Mouse (Mus musculus): ENCODE measurements around the gene Cep295nl. TPM values are rescaled to one million over a fixed set of nuclear protein-coding genes. Genes with fewer than 3 reads are reported as not detected.

Gene Cep295nl
- polyA plus RNA-seq, 1 experiment from 2014 or later, result 0.39 TPM

DNA sequence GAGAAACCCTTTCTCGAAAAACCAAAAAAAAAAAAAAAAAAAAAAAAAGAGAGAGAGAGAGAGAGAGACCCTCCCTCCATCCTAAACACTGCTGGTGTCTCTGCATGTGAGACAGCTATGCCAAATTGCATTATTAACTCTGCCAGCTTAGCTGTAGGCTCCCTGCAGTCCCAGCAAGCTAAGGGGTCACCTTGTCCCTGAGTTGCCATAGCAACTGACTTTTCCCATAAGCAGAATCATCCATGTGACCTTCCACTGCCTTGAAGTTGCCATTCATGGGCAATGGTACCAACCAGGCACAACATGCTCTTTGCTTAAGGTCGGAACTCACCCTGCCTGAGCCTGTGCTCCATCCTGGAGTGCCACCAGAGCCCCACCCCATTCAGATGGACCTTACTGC lies 47.3 kb downstream of the Cep295nl start:
- H3K9ac ChIP-seq (ENCODE audit: low read length), result no peak overlapping the region
- peaks cover 4% of the 10 kb centered on the region; the same call in 1 of the 2 replicates for H3K4me1 ChIP-seq (replicated peaks; ENCODE audit: control insufficient read depth, insufficient read depth, low read length)
- no peaks in the 10 kb centered on the region for H3K27me3 ChIP-seq (ENCODE audit: control insufficient read depth, insufficient read depth, low read depth, low read length)
- ATAC-seq (ENCODE audit: low read depth), result no peak
- H3K4me2 ChIP-seq (ENCODE audit: low read depth, low read length), result no peak overlapping the region
- no peak overlapping the region for H3K27ac ChIP-seq (ENCODE audit: low read length)
- H3K4me3 ChIP-seq (ENCODE audit: low read length), result no peak overlapping the region
- H3K9me3 ChIP-seq (ENCODE audit: control insufficient read depth, low read length), result no peaks in the 10 kb centered on the region
- WGBS, result 85% methylated on average over 2 of the region's 2 CpGs
- no peaks in the 10 kb centered on the region for H3K36me3 ChIP-seq (ENCODE audit: control insufficient read depth, insufficient read depth, low read length)

DNA sequence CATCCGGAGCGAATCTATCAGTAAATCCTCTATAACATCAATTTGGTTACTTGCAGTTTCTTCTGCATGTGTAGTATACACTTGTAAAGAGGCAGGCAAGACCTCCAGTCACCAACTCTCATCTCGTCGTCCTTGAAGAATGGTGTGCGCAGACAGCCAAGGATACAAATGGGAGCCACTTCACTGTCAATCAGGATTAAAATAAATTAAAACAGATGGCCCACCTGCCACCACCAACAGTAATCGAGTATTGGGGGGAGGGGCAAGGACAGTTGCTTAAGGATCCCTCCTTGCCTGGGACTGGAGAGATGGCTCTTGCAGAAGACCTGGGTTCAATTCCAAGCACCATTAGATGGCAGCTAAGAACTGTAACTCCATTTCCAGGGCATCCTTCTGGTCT lies 49.6 kb downstream of the Cep295nl start:
- Histone ChIP-seq H3K36me3 (ENCODE audit: control insufficient read depth, insufficient read depth, low read length) (no peaks in the 10 kb centered on the region), H3K27me3 (ENCODE audit: control insufficient read depth, insufficient read depth, low read depth, low read length) (no peaks in the 10 kb centered on the region)
- ATAC-seq (ENCODE audit: low read depth), result no peak

DNA sequence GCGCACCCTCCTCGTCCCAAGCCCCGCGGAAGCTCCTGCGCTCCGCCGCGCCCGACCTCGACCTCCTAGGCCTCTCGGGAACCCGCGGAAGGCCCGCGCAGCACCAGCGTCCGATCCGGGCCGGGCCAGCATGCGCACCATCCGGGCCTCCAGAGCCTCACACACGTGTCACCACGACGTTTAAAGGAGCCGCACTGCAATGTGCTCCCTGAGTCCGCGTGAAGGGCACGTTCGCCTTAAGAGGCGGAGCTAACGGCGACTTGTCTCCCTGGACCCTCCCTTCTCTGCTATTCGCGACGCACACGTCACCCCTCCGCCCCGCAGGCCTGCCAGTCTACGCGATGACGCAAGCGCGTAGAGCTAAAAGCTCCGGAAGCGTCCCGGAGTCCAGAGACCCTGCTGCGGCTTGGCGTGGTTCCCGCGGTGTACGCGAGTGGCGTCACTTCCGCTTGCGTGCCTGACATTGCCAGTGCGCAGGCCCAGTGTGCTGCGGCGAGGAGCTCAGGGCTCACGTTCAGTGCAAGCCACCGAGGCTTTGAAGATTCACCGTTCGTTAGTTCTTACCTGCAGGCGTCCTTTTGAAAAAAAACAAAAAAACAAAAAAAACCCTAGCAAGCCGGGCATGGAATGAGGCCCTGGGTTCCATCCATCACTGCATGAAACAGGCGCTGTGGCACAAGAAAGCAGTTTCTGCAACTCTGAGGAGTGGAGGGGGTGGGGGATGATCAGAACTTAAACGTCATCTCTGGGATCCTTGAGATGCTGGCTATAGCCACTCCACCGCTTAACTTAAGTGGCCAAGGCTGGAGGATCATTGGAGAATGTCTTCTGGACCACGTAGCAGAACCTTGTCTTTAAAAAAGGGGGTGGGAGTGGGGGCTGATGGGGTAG lies 52.1 kb downstream of the Cep295nl start, which contains the start of gene Usp36:
Gene Usp36, minus strand, starts transcription at position 246 of the 891 bp plus-strand sequence.
- H3K4me1 ChIP-seq (replicated peaks; ENCODE audit: control insufficient read depth, insufficient read depth, low read length), result peaks cover 14% of the 10 kb centered on the region
- H3K36me3 ChIP-seq (ENCODE audit: control insufficient read depth, insufficient read depth, low read length), result peaks cover 10% of the 10 kb centered on the region
- H3K27ac ChIP-seq (ENCODE audit: low read length), result peak within 1 kb of the TSS; percentile 86
- peak within 1 kb of the TSS; percentile 91 for H3K9ac ChIP-seq (ENCODE audit: low read length)
- H3K4me2 ChIP-seq (ENCODE audit: low read depth, low read length), result peak within 1 kb of the TSS; percentile 95
- peak; percentile 97 for ATAC-seq (ENCODE audit: low read depth)
- no peaks in the 10 kb centered on the region for H3K9me3 ChIP-seq (ENCODE audit: control insufficient read depth, low read length)
- H3K27me3 ChIP-seq (ENCODE audit: control insufficient read depth, insufficient read depth, low read depth, low read length), result no peaks in the 10 kb centered on the region
- under 1% methylated on average over 68 of the region's 68 CpGs for WGBS
- H3K4me3 ChIP-seq (ENCODE audit: low read length), result peak within 1 kb of the TSS; percentile 97

More for the DNA sequence above, 49.6 kb downstream of the Cep295nl start:
- 65% methylated on average over 6 of the region's 6 CpGs for WGBS
- peaks cover 14% of the 10 kb centered on the region for H3K4me1 ChIP-seq (replicated peaks; ENCODE audit: control insufficient read depth, insufficient read depth, low read length)
- H3K27ac ChIP-seq (ENCODE audit: low read length), result no peak overlapping the region
- no peaks in the 10 kb centered on the region for H3K9me3 ChIP-seq (ENCODE audit: control insufficient read depth, low read length)
- H3K9ac ChIP-seq (ENCODE audit: low read length), result no peak overlapping the region
- H3K4me2 ChIP-seq (ENCODE audit: low read depth, low read length), result no peak overlapping the region
- H3K4me3 ChIP-seq (ENCODE audit: low read length), result no peak overlapping the region

DNA sequence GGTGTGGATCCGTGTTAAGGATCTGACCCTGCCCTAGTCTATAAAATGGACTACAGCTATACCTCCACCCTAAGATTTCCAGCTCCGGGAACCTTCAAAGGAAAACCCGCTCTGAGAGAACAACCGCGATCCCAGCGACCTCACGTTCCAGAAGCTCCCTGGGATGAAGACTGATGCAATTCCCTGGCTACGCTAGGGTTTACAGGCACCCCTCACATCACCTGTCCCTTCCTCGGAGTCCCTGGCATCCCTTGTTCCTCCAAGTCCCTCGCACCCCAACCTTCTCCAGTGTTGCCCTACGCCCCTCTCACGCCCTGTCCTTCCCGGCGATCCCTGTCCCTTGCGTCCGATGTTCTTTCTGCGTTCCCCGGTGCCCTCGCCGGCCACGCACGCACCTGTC lies 52.7 kb downstream of the Cep295nl start:
- no peak; the same call in 1 of the 2 replicates for ATAC-seq (ENCODE audit: low read depth)
- Histone ChIP-seq H3K4me1 (replicated peaks; ENCODE audit: control insufficient read depth, insufficient read depth, low read length) (peaks cover 14% of the 10 kb centered on the region), H3K27ac (ENCODE audit: low read length) (peak overlapping the region; percentile 80), H3K9ac (ENCODE audit: low read length) (peak overlapping the region; percentile 91), H3K9me3 (ENCODE audit: control insufficient read depth, low read length) (no peaks in the 10 kb centered on the region), H3K4me2 (ENCODE audit: low read depth, low read length) (peak overlapping the region; percentile 95), H3K4me3 (ENCODE audit: low read length) (peak overlapping the region; percentile 97), H3K36me3 (ENCODE audit: control insufficient read depth, insufficient read depth, low read length) (peaks cover 17% of the 10 kb centered on the region), H3K27me3 (ENCODE audit: control insufficient read depth, insufficient read depth, low read depth, low read length) (no peaks in the 10 kb centered on the region)
- WGBS, result 0% methylated on average over 22 of the region's 22 CpGs

DNA sequence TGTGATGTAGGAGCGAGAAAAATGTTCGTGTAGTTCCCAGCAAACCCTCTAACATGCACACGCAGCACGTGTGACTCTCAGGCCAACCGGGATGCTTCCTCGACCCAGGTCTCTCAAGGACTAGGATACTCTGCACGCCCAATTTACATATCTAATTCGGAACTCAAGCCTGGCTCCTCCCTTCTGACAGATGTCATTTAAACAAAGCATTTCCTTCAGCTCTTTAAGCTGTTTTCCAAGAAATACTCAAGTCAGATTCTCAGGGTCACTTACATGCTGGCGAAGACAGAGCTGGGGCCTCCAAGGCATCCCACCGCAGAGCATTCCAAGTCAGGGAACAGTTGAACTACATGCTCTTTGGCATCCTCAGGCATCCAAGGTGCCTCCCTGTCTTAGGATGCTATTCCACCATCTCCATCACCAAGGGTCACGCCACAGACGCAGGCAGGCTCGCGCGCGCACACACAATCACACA lies 53.2 kb downstream of the Cep295nl start:
- Histone ChIP-seq H3K9me3 (ENCODE audit: control insufficient read depth, low read length) (no peaks in the 10 kb centered on the region), H3K27ac (ENCODE audit: low read length) (peak overlapping the region; percentile 80; the same call in 1 of the 2 replicates), H3K36me3 (ENCODE audit: control insufficient read depth, insufficient read depth, low read length) (peaks cover 22% of the 10 kb centered on the region), H3K27me3 (ENCODE audit: control insufficient read depth, insufficient read depth, low read depth, low read length) (no peaks in the 10 kb centered on the region), H3K9ac (ENCODE audit: low read length) (peak overlapping the region; percentile 91), H3K4me3 (ENCODE audit: low read length) (peak overlapping the region; percentile 97), H3K4me2 (ENCODE audit: low read depth, low read length) (peak overlapping the region; percentile 95), H3K4me1 (replicated peaks; ENCODE audit: control insufficient read depth, insufficient read depth, low read length) (peaks cover 14% of the 10 kb centered on the region)
- no peak for ATAC-seq (ENCODE audit: low read depth)
- WGBS, result under 1% methylated on average over 16 of the region's 16 CpGs

DNA sequence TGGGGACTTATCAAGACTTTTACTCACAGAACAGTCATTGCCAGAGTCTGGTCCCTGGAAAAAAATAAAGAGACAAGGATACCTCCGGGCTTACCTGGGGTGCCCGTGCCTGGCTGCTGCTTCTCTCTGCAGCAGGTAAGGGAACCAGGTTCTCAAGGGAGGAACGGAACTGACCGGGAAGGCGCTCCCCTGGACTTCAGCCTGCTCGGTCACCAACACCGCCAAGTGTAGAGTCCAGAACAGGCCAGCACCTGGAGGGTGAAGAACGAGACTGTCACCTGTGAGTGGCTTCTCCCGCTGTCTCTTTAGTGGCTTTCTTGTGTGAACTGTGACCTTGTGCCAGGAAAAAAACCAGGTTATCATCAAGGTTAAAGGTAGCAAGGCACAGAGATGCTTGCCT lies 54.7 kb downstream of the Cep295nl start:
- peaks cover 33% of the 10 kb centered on the region for H3K36me3 ChIP-seq (ENCODE audit: control insufficient read depth, insufficient read depth, low read length)
- H3K4me3 ChIP-seq (ENCODE audit: low read length), result no peak overlapping the region
- no peak overlapping the region for H3K9ac ChIP-seq (ENCODE audit: low read length)
- H3K9me3 ChIP-seq (ENCODE audit: control insufficient read depth, low read length), result no peaks in the 10 kb centered on the region
- H3K27ac ChIP-seq (ENCODE audit: low read length), result no peak overlapping the region
- H3K4me2 ChIP-seq (ENCODE audit: low read depth, low read length), result no peak overlapping the region
- WGBS, result 86% methylated on average over 9 of the region's 9 CpGs
- H3K27me3 ChIP-seq (ENCODE audit: control insufficient read depth, insufficient read depth, low read depth, low read length), result no peaks in the 10 kb centered on the region
- H3K4me1 ChIP-seq (replicated peaks; ENCODE audit: control insufficient read depth, insufficient read depth, low read length), result peaks cover 14% of the 10 kb centered on the region
- ATAC-seq (ENCODE audit: low read depth), result no peak

DNA sequence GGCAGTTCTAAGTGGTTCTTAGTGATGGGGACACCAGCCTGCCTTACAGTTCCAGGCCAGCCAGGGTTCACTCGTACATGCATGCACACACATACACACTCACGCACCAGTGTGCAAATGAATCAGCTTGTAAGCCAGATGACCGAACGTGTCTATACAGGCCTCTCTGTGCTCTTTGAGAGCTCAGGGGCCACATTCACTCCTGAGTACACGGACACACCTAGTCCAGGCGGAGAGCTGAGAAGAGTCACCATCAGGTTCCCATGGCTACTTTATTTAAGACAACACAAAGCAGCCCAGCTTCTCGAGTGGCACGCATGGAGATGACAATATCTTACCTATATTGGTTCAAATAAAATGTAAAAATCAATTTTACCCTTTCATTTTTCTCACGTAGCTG lies 55.9 kb downstream of the Cep295nl start:
- H3K27ac ChIP-seq (ENCODE audit: low read length), result peak overlapping the region; percentile 77

DNA sequence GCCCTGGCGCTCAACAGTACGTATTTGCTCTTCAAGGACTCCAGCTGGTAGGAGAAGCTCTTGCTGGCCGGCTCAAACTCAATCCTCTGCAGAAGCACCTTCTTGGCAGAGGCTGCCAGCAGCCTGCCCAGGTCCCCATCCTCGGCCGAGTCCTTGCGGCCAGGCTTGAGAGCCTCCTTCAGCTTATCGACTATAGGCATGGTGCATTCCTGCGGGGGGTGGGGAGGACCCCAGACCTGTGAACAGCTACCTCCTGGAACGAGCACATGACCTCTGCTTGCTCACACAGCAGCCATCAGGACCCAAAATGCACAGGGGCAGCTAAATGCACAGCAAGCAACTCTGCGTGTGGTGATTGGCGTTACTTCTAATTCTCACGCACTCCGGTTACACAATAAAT lies 56.5 kb downstream of the Cep295nl start:
- H3K27ac ChIP-seq (ENCODE audit: low read length), result peak overlapping the region; percentile 77
- peak; percentile 9; the same call in 1 of the 2 replicates for ATAC-seq (ENCODE audit: low read depth)
- H3K4me3 ChIP-seq (ENCODE audit: low read length), result no peak overlapping the region
- peaks cover 13% of the 10 kb centered on the region for H3K4me1 ChIP-seq (replicated peaks; ENCODE audit: control insufficient read depth, insufficient read depth, low read length)
- 77% methylated on average over 13 of the region's 13 CpGs for WGBS
- H3K36me3 ChIP-seq (ENCODE audit: control insufficient read depth, insufficient read depth, low read length), result peaks cover 41% of the 10 kb centered on the region
- H3K4me2 ChIP-seq (ENCODE audit: low read depth, low read length), result no peak overlapping the region
- H3K9me3 ChIP-seq (ENCODE audit: control insufficient read depth, low read length), result no peaks in the 10 kb centered on the region
- H3K9ac ChIP-seq (ENCODE audit: low read length), result no peak overlapping the region
- H3K27me3 ChIP-seq (ENCODE audit: control insufficient read depth, insufficient read depth, low read depth, low read length), result no peaks in the 10 kb centered on the region

More for the DNA sequence above, 55.9 kb downstream of the Cep295nl start:
- peaks cover 39% of the 10 kb centered on the region for H3K36me3 ChIP-seq (ENCODE audit: control insufficient read depth, insufficient read depth, low read length)
- no peak overlapping the region for H3K4me3 ChIP-seq (ENCODE audit: low read length)
- 78% methylated on average over 9 of the region's 9 CpGs for WGBS
- no peak overlapping the region for H3K9ac ChIP-seq (ENCODE audit: low read length)
- H3K27me3 ChIP-seq (ENCODE audit: control insufficient read depth, insufficient read depth, low read depth, low read length), result no peaks in the 10 kb centered on the region
- H3K4me1 ChIP-seq (replicated peaks; ENCODE audit: control insufficient read depth, insufficient read depth, low read length), result peaks cover 14% of the 10 kb centered on the region
- no peak for ATAC-seq (ENCODE audit: low read depth)
- no peak overlapping the region for H3K4me2 ChIP-seq (ENCODE audit: low read depth, low read length)
- H3K9me3 ChIP-seq (ENCODE audit: control insufficient read depth, low read length), result no peaks in the 10 kb centered on the region

Data from lung, embryonic 16.5 days (tissue).